Mouse (Mus musculus): ENCODE results near the gene Bmp10. TPM values are rescaled to one million over a fixed set of nuclear protein-coding genes. Genes with fewer than 3 reads are reported as not detected.

Bmp10 gene
- total RNA-seq (2021) = 10 to 100 TPM; 33.7 to 46.0 TPM
- long read RNA-seq, experiment 1, full-length matches to known transcripts = 1 of 1 reads
- long read RNA-seq, experiment 1, partial matches to known transcripts = 0 of 1 reads
- long read RNA-seq, experiment 1, other reads (novel, unspliced or antisense) = 0 of 1 reads
- long read RNA-seq, experiment 2, partial matches to known transcripts = 0 of 1 reads
- long read RNA-seq, experiment 2, other reads (novel, unspliced or antisense) = 1 of 1 reads

DNA sequence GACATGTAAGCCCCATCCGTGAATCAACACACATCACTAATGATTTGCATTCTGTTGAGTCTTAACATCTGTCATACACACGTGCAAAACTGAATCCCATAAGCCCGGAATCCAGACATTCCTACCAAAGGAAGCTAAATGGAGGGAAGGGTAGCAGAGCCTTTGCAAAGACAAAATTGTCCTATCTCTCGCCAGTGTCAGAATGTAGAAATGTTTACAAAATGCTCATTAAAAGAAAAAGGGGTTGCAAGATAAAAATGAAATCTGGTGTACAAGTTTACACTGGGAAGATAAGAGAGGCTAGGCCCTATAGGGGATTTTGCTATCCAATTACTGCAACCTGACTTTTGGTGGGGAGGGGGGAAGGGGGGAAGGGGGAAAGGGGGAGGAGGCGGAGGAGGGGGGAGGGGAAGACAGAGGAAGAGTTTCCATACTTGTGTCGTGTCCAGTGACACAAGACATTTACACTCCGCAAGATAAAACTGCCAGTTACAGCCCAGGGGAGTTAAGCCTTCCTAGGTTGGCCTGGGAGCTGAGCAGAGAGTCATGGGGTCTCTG is at the start of gene Bmp10:
TSS of gene Bmp10 (plus strand) at position 508 of the 558 bp plus-strand sequence.
- DNase-seq = no peak

DNA sequence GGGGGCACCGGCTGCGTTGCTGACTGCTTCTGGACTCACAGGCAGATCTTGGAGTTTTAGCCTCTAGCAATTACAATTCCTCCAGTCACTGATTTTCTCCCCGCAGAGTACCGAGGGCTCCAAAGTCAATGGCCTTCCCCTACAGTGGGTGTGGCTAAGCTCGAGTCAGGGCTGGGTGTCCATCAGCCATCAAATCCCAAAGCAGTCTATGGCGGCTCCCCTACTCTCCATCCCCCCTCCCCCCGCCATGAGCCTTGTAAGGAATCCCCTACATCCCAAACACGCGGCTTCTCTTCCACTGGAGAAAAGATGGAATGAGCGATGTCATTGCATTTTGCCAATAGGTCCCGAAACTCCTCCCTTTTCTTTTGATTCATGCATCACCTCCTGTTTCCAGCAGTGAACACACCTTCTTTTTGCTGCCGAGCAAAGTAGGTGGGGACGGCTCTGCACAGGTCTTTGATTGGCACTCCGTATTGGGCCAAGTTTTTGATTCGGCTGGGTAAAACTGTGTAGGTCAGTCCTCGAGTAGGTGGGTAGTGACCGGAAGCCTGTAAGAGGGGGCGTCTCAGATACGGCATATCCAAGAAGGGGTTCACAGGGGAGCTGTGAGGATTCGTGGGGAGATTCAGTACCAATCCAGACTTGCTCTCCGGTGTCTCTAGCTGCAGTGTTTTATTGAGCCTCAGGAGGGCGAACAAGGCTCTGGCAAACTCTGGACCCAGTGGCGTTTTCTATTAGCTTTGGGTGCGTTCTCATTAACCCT is 44.7 kb upstream of the Bmp10 start:
- DNase-seq = peak in 1 of 2 experiments; percentile 36

- no peak for DNase-seq
Observed at GRCm38 (mm10) chr6:87384761-87385160, 44.0 kb upstream of the Bmp10 start.

- DNase-seq = peak; percentile 52 to 82
Observed at GRCm38 (mm10) chr6:87386203-87386602, 42.6 kb upstream of the Bmp10 start.

DNA sequence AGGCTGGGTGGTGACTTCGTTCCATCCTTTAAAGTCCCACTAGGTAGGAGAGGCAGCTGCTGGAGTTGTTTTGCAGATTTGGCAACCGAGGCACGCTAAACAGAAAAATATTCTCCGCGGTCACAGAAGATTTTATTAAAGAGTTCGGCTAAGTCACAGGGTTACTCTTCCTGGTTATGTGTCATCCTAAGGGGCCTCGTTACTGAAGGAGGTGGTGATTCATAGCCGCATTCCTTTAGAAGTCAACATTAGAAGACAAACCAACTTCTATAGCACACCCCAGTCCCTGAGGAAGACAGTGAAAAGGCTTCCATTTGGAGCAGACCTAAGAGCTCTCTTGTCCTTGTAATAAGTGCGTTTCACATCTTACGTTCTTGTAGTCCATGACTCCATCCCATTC is 42.1 kb upstream of the Bmp10 start:
- no peak for DNase-seq

- no peak for DNase-seq
Observed at GRCm38 (mm10) chr6:87388877-87389276, 39.9 kb upstream of the Bmp10 start, which contains the start of gene Gkn3. Gene Gkn3 (minus strand): TSS chr6:87388935.

- no peak for DNase-seq
Observed at GRCm38 (mm10) chr6:87389455-87389989, 39.3 kb upstream of the Bmp10 start.

DNA sequence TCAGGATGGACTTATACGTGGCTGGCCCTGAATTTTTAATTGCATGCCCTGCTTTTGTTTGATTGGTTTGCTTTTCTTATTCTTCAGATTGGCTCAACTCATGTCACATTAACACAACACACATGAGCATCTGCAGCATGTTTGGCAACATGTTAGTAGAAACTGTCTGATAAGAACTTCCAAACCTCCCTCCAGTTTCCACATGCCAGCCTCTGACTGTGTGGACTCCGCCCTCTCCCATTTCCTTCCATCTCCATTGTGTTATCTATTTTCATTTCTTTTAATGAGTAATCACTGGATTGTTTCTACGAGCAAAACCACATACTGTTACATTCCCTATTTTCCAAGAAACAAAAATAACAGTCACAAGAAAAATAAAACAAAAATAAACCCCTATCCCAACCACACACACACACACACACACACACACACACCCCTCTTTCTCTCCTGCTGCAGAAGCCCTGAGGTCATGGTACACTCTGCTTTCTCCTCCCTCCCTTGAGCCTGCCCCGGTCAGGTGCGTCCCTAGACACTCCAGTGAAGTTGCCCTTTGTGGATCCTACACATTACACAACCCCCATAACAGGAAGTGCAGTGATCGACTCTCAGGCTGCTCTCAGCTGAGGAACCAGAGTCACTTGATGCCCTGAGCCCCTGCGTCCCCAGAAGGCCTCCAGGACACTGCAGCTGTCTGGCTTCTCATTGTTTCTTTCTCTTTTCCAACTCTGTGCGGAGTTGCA is 35.2 kb upstream of the Bmp10 start:
- no peak for DNase-seq

- DNase-seq = no peak
Observed at GRCm38 (mm10) chr6:87394783-87395182, 34.0 kb upstream of the Bmp10 start.

DNA sequence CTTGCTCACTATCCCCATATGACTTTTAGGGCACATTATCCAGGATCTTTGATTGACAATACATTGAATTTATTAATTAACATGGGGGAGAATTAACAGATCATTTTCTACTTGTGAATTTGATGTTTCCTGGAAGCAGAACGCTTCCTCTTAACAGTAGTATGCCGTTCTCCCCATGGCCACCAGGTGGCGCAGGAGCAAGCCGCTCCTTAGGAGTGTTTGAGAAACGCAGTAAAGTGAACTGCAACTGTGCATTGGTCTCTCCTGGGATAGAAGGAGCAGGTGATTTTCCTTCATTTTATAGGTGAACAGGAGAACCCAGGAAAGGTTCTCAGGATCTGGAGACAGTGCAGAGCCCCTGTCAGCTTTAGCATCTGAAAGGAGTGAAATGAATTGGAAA is 29.7 kb upstream of the Bmp10 start:
- peak; percentile 51 to 87 for DNase-seq

- DNase-seq = no peak
Observed at GRCm38 (mm10) chr6:87399886-87400566, 28.8 kb upstream of the Bmp10 start.

DNA sequence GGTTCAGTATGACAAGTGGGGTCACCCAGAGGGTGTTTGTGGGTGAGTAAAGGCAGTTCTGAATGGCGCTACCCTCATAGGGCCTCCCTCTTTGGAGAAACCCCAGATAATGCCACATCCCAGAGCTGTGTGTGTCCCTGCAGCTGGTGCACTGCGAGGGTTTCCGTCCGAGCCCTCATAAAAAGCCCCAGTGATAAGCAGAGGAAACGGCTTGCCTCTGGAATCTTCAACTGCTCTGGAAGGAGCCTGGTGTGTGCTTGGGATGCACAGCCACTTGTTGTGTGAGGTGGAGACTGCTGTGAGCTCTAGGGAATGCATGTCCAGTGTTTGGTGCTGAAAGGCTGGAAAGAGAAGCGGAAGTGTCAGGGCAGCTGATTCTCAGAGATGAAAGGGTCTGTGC is 27.3 kb upstream of the Bmp10 start:
- DNase-seq = no peak

DNA sequence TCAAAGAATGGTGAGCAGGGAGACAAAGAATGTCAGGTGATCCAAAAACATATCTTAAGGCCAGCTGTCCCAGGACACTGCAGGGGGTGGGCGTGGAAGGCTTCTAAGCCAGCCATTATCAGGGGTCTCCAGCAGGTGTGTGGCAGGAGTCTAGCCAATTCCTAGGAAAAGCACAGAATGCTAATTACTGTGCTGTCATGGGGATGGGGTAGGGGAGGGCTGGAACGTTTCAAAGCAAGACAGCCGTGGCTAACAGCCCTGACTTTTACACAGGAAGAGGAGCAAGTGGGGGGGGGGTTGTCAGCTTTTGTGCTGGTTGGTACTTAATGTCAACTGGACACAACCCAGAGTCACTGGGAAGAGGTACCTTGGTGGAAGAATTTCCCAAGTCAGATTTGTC is 16.8 kb upstream of the Bmp10 start:
- DNase-seq = no peak

DNA sequence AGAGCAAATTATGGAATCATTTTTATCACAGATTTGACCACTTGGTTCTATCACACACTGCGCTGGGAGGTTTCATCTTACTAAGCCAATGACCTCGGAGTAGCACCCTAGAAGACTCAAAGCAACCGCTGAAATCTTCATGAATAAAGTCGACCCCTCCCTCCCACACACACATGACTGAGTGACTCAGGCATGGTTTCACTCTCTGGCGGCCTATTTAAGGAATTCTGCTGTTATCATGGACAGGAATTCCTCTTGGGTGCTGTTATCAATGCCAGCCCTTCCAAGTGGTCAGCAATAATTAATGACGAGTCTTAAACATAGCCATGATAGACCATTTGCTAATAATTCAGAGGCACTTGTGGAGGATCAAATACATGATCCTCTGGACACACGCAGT is 6.5 kb upstream of the Bmp10 start:
- DNase-seq = peak in 1 of 2 experiments; percentile 7

DNA sequence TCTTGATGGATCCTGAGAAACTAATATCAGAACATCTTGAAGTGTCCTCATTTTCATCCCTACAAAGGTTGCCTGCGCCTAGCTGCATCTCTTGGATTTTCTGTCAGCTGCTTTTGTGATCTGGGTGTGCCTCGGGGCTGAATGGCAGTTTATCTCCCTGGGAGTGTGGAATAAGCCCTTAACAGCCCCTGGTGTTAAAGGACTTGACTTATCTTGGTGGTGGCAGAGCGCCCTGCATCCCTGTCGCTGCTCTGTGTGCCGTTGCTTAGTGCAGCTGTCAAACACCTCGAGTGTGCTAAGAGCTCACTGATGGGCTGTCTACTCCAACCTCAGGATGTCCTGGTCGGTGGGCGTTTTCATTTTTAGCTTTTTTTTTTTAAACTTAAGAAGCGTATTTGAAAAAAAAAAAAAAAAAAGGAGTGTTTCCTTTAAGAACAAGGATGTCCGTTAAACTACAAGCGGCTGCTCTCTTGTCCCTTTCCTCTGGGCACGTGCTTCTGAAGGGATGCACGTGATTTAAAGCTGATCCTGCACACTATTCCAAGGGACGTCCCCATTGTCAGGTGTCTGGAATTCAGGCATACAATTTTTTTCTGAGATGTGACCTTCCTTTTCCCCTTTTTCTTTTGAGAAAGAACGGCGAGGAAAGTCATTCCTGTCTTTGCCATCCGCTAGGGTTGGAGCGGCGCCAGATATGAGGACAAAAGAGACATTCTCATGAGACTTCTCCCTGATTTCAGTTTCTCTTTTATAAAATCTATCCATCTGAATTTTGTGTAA is 4.6 kb upstream of the Bmp10 start:
- DNase-seq = peak; percentile 14 to 49

DNA sequence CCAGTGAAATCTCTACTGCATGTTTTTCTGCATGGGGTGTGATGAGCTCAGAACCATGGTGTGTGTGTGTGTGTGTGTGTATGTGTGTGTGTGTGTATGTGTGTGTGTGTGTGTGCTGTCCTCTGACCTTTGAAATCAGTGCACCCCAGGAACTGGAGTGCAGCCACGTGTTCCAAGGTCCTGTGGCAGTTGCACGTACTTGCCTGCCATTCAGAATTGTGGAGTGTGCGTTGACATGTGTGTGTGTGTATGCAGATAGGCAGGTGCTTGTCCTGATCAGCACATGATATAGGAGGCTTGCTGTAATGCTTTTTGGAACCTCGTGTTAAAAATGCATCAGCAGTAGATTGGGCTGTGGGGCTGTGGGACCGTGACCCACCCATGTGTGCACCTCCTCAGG is 1.8 kb upstream of the Bmp10 start:
- DNase-seq = no peak

DNA sequence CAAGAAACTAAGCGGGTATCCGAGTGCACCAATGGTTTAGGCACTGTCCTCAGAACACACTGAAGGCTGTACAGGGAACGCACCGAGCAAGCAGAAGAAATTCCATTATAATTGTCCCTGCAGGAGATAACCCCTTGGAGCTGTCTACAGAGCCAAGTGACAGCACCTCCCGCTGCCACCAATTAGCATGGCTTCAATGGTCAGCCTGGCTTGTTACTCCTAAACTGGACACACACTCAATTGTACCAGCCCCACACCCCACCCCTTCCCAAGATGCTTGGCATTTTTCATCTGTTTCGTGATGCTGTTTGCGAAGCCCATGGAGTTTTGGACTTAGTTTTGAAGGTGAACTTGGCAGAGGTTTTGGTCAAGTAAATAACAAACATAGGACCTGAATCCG is 1.2 kb upstream of the Bmp10 start:
- DNase-seq = no peak

DNA sequence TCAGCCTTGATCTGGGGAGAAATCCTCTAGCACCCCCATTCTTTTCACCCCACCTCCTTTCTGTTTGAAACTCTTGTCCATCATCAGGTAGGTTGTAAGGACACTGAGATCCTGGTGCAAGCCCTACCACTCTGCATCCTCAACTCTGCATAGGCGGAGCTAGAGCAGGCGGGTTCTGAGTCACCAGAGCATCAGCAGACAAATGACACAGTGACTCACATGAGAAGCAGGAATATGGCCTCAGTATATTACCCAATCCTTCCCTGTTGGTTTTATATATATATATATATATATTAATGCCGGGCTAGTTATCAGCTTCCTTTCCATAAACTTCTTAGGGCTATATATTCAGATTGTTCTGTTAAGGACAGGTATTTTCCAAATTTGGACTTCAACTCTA is 7.0 kb downstream of the Bmp10 start:
- no peak for DNase-seq

DNA sequence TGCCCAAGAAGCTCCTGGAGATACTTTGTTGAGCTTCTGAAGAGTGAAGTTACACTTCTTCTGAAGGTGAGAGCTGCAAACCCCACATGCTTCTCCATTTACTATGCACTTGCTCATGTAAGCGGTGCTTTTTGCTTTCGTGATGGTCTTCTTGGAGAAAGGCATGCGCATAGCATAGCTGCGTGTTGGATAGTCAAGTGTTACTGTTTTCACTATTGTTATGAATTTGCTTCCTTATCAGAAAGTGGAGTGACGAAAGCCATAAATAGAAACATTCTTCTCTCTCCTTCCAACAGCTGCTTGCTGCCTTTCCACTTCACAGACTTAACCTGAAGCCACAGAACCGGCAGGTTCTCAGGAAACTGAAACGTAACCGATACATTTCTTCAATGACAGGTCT is 8.0 kb downstream of the Bmp10 start:
- no peak for DNase-seq

- no peak for DNase-seq
Observed at GRCm38 (mm10) chr6:87443253-87443652, 14.5 kb downstream of the Bmp10 start.

DNA sequence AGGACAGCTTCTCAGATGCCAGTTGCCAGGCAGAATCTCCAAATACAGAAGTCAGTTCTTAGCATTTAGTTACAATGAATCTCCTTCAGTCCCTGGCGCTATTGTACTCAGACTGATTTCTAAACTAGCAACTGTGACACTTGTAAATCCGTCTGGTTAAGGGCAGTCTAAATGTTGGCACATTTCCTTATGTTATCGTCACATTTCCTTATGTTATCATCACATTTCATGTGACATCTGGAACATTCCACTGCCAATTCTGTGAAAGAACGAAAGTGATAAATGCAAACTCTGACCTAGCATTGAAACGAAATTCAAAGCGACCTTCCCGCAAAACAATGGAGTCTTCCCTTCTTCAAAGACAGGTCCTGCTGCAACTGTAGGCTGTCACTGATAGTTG is 16.4 kb downstream of the Bmp10 start:
- no peak for DNase-seq
